Mouse (Mus musculus): ENCODE measurements around the gene Mdm2. TPM values are rescaled to one million over a fixed set of nuclear protein-coding genes. Genes with fewer than 3 reads are reported as not detected.
"Not testable (repeated sequence)": the region's sequence is repeated elsewhere in the genome, so short reads cannot be mapped to it uniquely, and the experiment has no call there.

Mdm2 gene
- polyA plus RNA-seq, 1 experiment from 2014 or later = 57.9 TPM

- no peak for ATAC-seq (ENCODE audit: low read depth)
- Histone ChIP-seq H3K9ac (replicated peaks; ENCODE audit: low read depth, low read length) (no peak overlapping the region), H3K36me3 (ENCODE audit: control insufficient read depth, insufficient read depth, low read length) (peaks cover 11% of the 10 kb centered on the region), H3K4me1 (ENCODE audit: control insufficient read depth, insufficient read depth, low read length) (peaks cover 6% of the 10 kb centered on the region; the same call in 1 of the 2 replicates), H3K4me3 (ENCODE audit: low read depth, low read length) (no peak overlapping the region), H3K9me3 (ENCODE audit: control insufficient read depth, low read length) (no peaks in the 10 kb centered on the region), H3K4me2 (ENCODE audit: low read depth, low read length) (no peak overlapping the region), H3K27ac (ENCODE audit: low read depth, low read length) (no peak overlapping the region), H3K27me3 (ENCODE audit: control insufficient read depth, insufficient read depth, low read length) (no peaks in the 10 kb centered on the region)
- WGBS = 93% methylated on average over 14 of the region's 14 CpGs
These were observed 39.3 kb upstream of the Mdm2 start for GRCm38 (mm10) chr10:117749787-117750343.

- Histone ChIP-seq H3K9me3 (ENCODE audit: control insufficient read depth, low read length) (no peaks in the 10 kb centered on the region), H3K27ac (ENCODE audit: low read depth, low read length) (no peak overlapping the region), H3K4me2 (ENCODE audit: low read depth, low read length) (no peak overlapping the region), H3K36me3 (ENCODE audit: control insufficient read depth, insufficient read depth, low read length) (peaks cover 8% of the 10 kb centered on the region), H3K4me1 (ENCODE audit: control insufficient read depth, insufficient read depth, low read length) (peaks cover 12% of the 10 kb centered on the region), H3K9ac (replicated peaks; ENCODE audit: low read depth, low read length) (no peak overlapping the region), H3K27me3 (ENCODE audit: control insufficient read depth, insufficient read depth, low read length) (no peaks in the 10 kb centered on the region), H3K4me3 (ENCODE audit: low read depth, low read length) (no peak overlapping the region)
- 98% methylated on average over 10 of the region's 10 CpGs for WGBS
- ATAC-seq (ENCODE audit: low read depth) = no peak
These were observed 38.6 kb upstream of the Mdm2 start for GRCm38 (mm10) chr10:117749050-117749686.

- H3K9ac ChIP-seq (replicated peaks; ENCODE audit: low read depth, low read length) = no peak overlapping the region
- H3K4me3 ChIP-seq (ENCODE audit: low read depth, low read length) = no peak overlapping the region
- no peak overlapping the region for H3K4me2 ChIP-seq (ENCODE audit: low read depth, low read length)
- no peaks in the 10 kb centered on the region for H3K9me3 ChIP-seq (ENCODE audit: control insufficient read depth, low read length)
- ATAC-seq (ENCODE audit: low read depth) = no peak
- WGBS = 89% methylated on average over 10 of the region's 10 CpGs
- H3K27ac ChIP-seq (ENCODE audit: low read depth, low read length) = no peak overlapping the region
- peaks cover 8% of the 10 kb centered on the region for H3K36me3 ChIP-seq (ENCODE audit: control insufficient read depth, insufficient read depth, low read length)
- H3K27me3 ChIP-seq (ENCODE audit: control insufficient read depth, insufficient read depth, low read length) = no peaks in the 10 kb centered on the region
- peaks cover 19% of the 10 kb centered on the region for H3K4me1 ChIP-seq (ENCODE audit: control insufficient read depth, insufficient read depth, low read length)
These were observed 37.9 kb upstream of the Mdm2 start for GRCm38 (mm10) chr10:117748276-117749049.

GRCm38 (mm10) chr10:117747711-117748110 is 37.2 kb upstream of the Mdm2 start:
- 93% methylated on average over 7 of the region's 7 CpGs for WGBS
- H3K4me3 ChIP-seq (ENCODE audit: low read depth, low read length) = no peak overlapping the region

GRCm38 (mm10) chr10:117746297-117746883 is 35.8 kb upstream of the Mdm2 start, which contains the start of gene Slc35e3:
Gene Slc35e3 (minus strand): TSS chr10:117746365.
- Histone ChIP-seq H3K9me3 (ENCODE audit: control insufficient read depth, low read length) (no peaks in the 10 kb centered on the region), H3K4me1 (ENCODE audit: control insufficient read depth, insufficient read depth, low read length) (peaks cover 20% of the 10 kb centered on the region), H3K9ac (replicated peaks; ENCODE audit: low read depth, low read length) (peak within 1 kb of the TSS; percentile 58), H3K27ac (ENCODE audit: low read depth, low read length) (no peak within 1 kb of the TSS), H3K4me2 (ENCODE audit: low read depth, low read length) (peak within 1 kb of the TSS; percentile 63), H3K4me3 (ENCODE audit: low read depth, low read length) (peak within 1 kb of the TSS; percentile 53), H3K36me3 (ENCODE audit: control insufficient read depth, insufficient read depth, low read length) (peaks cover 8% of the 10 kb centered on the region), H3K27me3 (ENCODE audit: control insufficient read depth, insufficient read depth, low read length) (no peaks in the 10 kb centered on the region)
- ATAC-seq (ENCODE audit: low read depth) = peak; percentile 98
- 17% methylated on average over 36 of the region's 46 CpGs for WGBS

More at GRCm38 (mm10) chr10:117747711-117748110, 37.2 kb upstream of the Mdm2 start:
- no peak overlapping the region for H3K9ac ChIP-seq (replicated peaks; ENCODE audit: low read depth, low read length)
- H3K27ac ChIP-seq (ENCODE audit: low read depth, low read length) = no peak overlapping the region
- peaks cover 8% of the 10 kb centered on the region for H3K36me3 ChIP-seq (ENCODE audit: control insufficient read depth, insufficient read depth, low read length)
- peaks cover 20% of the 10 kb centered on the region for H3K4me1 ChIP-seq (ENCODE audit: control insufficient read depth, insufficient read depth, low read length)
- no peaks in the 10 kb centered on the region for H3K9me3 ChIP-seq (ENCODE audit: control insufficient read depth, low read length)
- no peak for ATAC-seq (ENCODE audit: low read depth)
- H3K4me2 ChIP-seq (ENCODE audit: low read depth, low read length) = no peak overlapping the region
- no peaks in the 10 kb centered on the region for H3K27me3 ChIP-seq (ENCODE audit: control insufficient read depth, insufficient read depth, low read length)

GRCm38 (mm10) chr10:117745570-117746296 is 35.2 kb upstream of the Mdm2 start:
- H3K4me1 ChIP-seq (ENCODE audit: control insufficient read depth, insufficient read depth, low read length) = peaks cover 20% of the 10 kb centered on the region
- H3K36me3 ChIP-seq (ENCODE audit: control insufficient read depth, insufficient read depth, low read length); H3K9me3 ChIP-seq (ENCODE audit: control insufficient read depth, low read length); H3K27ac ChIP-seq (ENCODE audit: low read depth, low read length); H3K27me3 ChIP-seq (ENCODE audit: control insufficient read depth, insufficient read depth, low read length): not testable (repeated sequence)
- peak overlapping the region; percentile 63 for H3K4me2 ChIP-seq (ENCODE audit: low read depth, low read length)
- 2% methylated on average over 12 of the region's 46 CpGs for WGBS
- peak overlapping the region; percentile 58 for H3K9ac ChIP-seq (replicated peaks; ENCODE audit: low read depth, low read length)
- peak overlapping the region; percentile 53 for H3K4me3 ChIP-seq (ENCODE audit: low read depth, low read length)
- peak; percentile 69 for ATAC-seq (ENCODE audit: low read depth)

- Histone ChIP-seq H3K9me3 (ENCODE audit: control insufficient read depth, low read length) (no peaks in the 10 kb centered on the region), H3K27me3 (ENCODE audit: control insufficient read depth, insufficient read depth, low read length) (no peaks in the 10 kb centered on the region), H3K9ac (replicated peaks; ENCODE audit: low read depth, low read length) (no peak overlapping the region; the same call in 1 of the 2 replicates), H3K4me2 (ENCODE audit: low read depth, low read length) (peak overlapping the region; percentile 63; the same call in 1 of the 2 replicates), H3K36me3 (ENCODE audit: control insufficient read depth, insufficient read depth, low read length) (peaks cover 11% of the 10 kb centered on the region), H3K4me1 (ENCODE audit: control insufficient read depth, insufficient read depth, low read length) (peaks cover 20% of the 10 kb centered on the region), H3K27ac (ENCODE audit: low read depth, low read length) (no peak overlapping the region), H3K4me3 (ENCODE audit: low read depth, low read length) (no peak overlapping the region)
- no peak for ATAC-seq (ENCODE audit: low read depth)
- 81% methylated on average over 4 of the region's 4 CpGs for WGBS
These were observed 33.4 kb upstream of the Mdm2 start for GRCm38 (mm10) chr10:117743917-117744316.

GRCm38 (mm10) chr10:117743182-117743581 is 32.6 kb upstream of the Mdm2 start:
- WGBS = 91% methylated on average over 2 of the region's 2 CpGs
- Histone ChIP-seq H3K4me1 (ENCODE audit: control insufficient read depth, insufficient read depth, low read length) (peaks cover 20% of the 10 kb centered on the region), H3K27ac (ENCODE audit: low read depth, low read length) (no peak overlapping the region), H3K27me3 (ENCODE audit: control insufficient read depth, insufficient read depth, low read length) (no peaks in the 10 kb centered on the region), H3K9me3 (ENCODE audit: control insufficient read depth, low read length) (no peaks in the 10 kb centered on the region), H3K36me3 (ENCODE audit: control insufficient read depth, insufficient read depth, low read length) (peaks cover 18% of the 10 kb centered on the region), H3K4me2 (ENCODE audit: low read depth, low read length) (no peak overlapping the region), H3K9ac (replicated peaks; ENCODE audit: low read depth, low read length) (no peak overlapping the region), H3K4me3 (ENCODE audit: low read depth, low read length) (no peak overlapping the region)
- ATAC-seq (ENCODE audit: low read depth) = no peak

Data from neural tube, embryonic 14.5 days (tissue).